Mouse (Mus musculus): ENCODE data around the gene Ncs1. TPM values are rescaled to one million over a fixed set of nuclear protein-coding genes. Genes with fewer than 3 reads are reported as not detected.

Gene Ncs1
- polyA plus RNA-seq, 1 experiment from 2014 or later, result 65.9 TPM

- H3K4me1 ChIP-seq (replicated peaks), result peaks cover 19% of the 10 kb centered on the region
- H3K4me3 ChIP-seq, result no peak overlapping the region
- H3K36me3 ChIP-seq, result peaks cover 23% of the 10 kb centered on the region
- WGBS, result 80% methylated on average over 6 of the region's 6 CpGs
- no peaks in the 10 kb centered on the region for H3K27me3 ChIP-seq (ENCODE audit: insufficient read depth, poor library complexity, severe bottlenecking)
- DNase-seq (ENCODE audit: low spot score), result no peak
- H3K27ac ChIP-seq, result no peak overlapping the region
- no peaks in the 10 kb centered on the region for H3K9me3 ChIP-seq
These were observed 50.8 kb downstream of the Ncs1 start for GRCm38 (mm10) chr2:31296395-31296794.

GRCm38 (mm10) chr2:31297602-31298268 is 52.1 kb downstream of the Ncs1 start:
- Histone ChIP-seq H3K27me3 (ENCODE audit: insufficient read depth, poor library complexity, severe bottlenecking) (no peaks in the 10 kb centered on the region), H3K9me3 (no peaks in the 10 kb centered on the region), H3K4me3 (peak overlapping the region; percentile 56), H3K27ac (peak overlapping the region; percentile 85), H3K36me3 (peaks cover 14% of the 10 kb centered on the region), H3K4me1 (replicated peaks) (peaks cover 19% of the 10 kb centered on the region)
- WGBS, result 2% methylated on average over 17 of the region's 17 CpGs
- peak; percentile 68 for DNase-seq (ENCODE audit: low spot score)

GRCm38 (mm10) chr2:31298814-31299213 is 53.2 kb downstream of the Ncs1 start:
- H3K27me3 ChIP-seq (ENCODE audit: insufficient read depth, poor library complexity, severe bottlenecking), result no peaks in the 10 kb centered on the region
- WGBS, result 53% methylated on average over 4 of the region's 4 CpGs
- peak overlapping the region; percentile 56 for H3K4me3 ChIP-seq
- no peak for DNase-seq (ENCODE audit: low spot score)
- peaks cover 4% of the 10 kb centered on the region; the same call in 1 of the 2 replicates for H3K36me3 ChIP-seq
- no peaks in the 10 kb centered on the region for H3K9me3 ChIP-seq
- peaks cover 19% of the 10 kb centered on the region for H3K4me1 ChIP-seq (replicated peaks)
- peak overlapping the region; percentile 85; the same call in 1 of the 2 replicates for H3K27ac ChIP-seq

GRCm38 (mm10) chr2:31299266-31299665 is 53.6 kb downstream of the Ncs1 start:
- DNase-seq (ENCODE audit: low spot score), result peak; percentile 40
- Histone ChIP-seq H3K36me3 (no peaks in the 10 kb centered on the region), H3K4me3 (no peak overlapping the region), H3K27ac (peak overlapping the region; percentile 8; the same call in 1 of the 2 replicates), H3K27me3 (ENCODE audit: insufficient read depth, poor library complexity, severe bottlenecking) (no peaks in the 10 kb centered on the region), H3K9me3 (no peaks in the 10 kb centered on the region), H3K4me1 (replicated peaks) (peaks cover 19% of the 10 kb centered on the region)
- 26% methylated on average over 4 of the region's 4 CpGs for WGBS

GRCm38 (mm10) chr2:31299996-31300395 is 54.4 kb downstream of the Ncs1 start:
- H3K4me1 ChIP-seq (replicated peaks), result peaks cover 20% of the 10 kb centered on the region
- no peak for DNase-seq (ENCODE audit: low spot score)
- 81% methylated on average over 10 of the region's 10 CpGs for WGBS
- H3K9me3 ChIP-seq, result no peaks in the 10 kb centered on the region
- H3K27me3 ChIP-seq (ENCODE audit: insufficient read depth, poor library complexity, severe bottlenecking), result no peaks in the 10 kb centered on the region
- no peak overlapping the region for H3K4me3 ChIP-seq
- no peak overlapping the region for H3K27ac ChIP-seq
- H3K36me3 ChIP-seq, result no peaks in the 10 kb centered on the region

- peaks cover 17% of the 10 kb centered on the region for H3K4me1 ChIP-seq (replicated peaks)
- H3K9me3 ChIP-seq, result peaks cover 2% of the 10 kb centered on the region; the same call in 1 of the 2 replicates
- H3K36me3 ChIP-seq, result no peaks in the 10 kb centered on the region
- no peak for DNase-seq (ENCODE audit: low spot score)
- no peak overlapping the region for H3K4me3 ChIP-seq
- H3K27ac ChIP-seq, result no peak overlapping the region
- 80% methylated on average over 9 of the region's 9 CpGs for WGBS
- no peaks in the 10 kb centered on the region for H3K27me3 ChIP-seq (ENCODE audit: insufficient read depth, poor library complexity, severe bottlenecking)
These were observed 57.6 kb downstream of the Ncs1 start for GRCm38 (mm10) chr2:31303177-31303576.

GRCm38 (mm10) chr2:31304191-31304590 is 58.6 kb downstream of the Ncs1 start:
- Histone ChIP-seq H3K4me1 (replicated peaks) (peaks cover 7% of the 10 kb centered on the region), H3K9me3 (peaks cover 2% of the 10 kb centered on the region; the same call in 1 of the 2 replicates), H3K27me3 (ENCODE audit: insufficient read depth, poor library complexity, severe bottlenecking) (peaks cover 2% of the 10 kb centered on the region; the same call in 1 of the 2 replicates), H3K4me3 (no peak overlapping the region), H3K36me3 (no peaks in the 10 kb centered on the region), H3K27ac (no peak overlapping the region)
- WGBS, result 84% methylated on average over 9 of the region's 9 CpGs
- DNase-seq (ENCODE audit: low spot score), result no peak

GRCm38 (mm10) chr2:31304801-31305665 is 59.4 kb downstream of the Ncs1 start:
- no peak for DNase-seq (ENCODE audit: low spot score)
- H3K4me1 ChIP-seq (replicated peaks), result peaks cover 5% of the 10 kb centered on the region; the same call in 1 of the 2 replicates
- H3K9me3 ChIP-seq, result peaks cover 2% of the 10 kb centered on the region; the same call in 1 of the 2 replicates
- H3K36me3 ChIP-seq, result no peaks in the 10 kb centered on the region
- no peak overlapping the region for H3K4me3 ChIP-seq
- WGBS, result 80% methylated on average over 22 of the region's 22 CpGs
- H3K27me3 ChIP-seq (ENCODE audit: insufficient read depth, poor library complexity, severe bottlenecking), result peaks cover 10% of the 10 kb centered on the region
- no peak overlapping the region for H3K27ac ChIP-seq

- 47% methylated on average over 4 of the region's 4 CpGs for WGBS
These were observed 60.1 kb downstream of the Ncs1 start for GRCm38 (mm10) chr2:31305684-31306083.

GRCm38 (mm10) chr2:31308257-31308656 is 62.6 kb downstream of the Ncs1 start:
- Histone ChIP-seq H3K4me3 (no peak overlapping the region), H3K27me3 (ENCODE audit: insufficient read depth, poor library complexity, severe bottlenecking) (peaks cover 37% of the 10 kb centered on the region), H3K9me3 (peaks cover 2% of the 10 kb centered on the region; the same call in 1 of the 2 replicates), H3K27ac (no peak overlapping the region), H3K36me3 (no peaks in the 10 kb centered on the region), H3K4me1 (replicated peaks) (peaks cover 5% of the 10 kb centered on the region; the same call in 1 of the 2 replicates)
- WGBS, result 64% methylated on average over 4 of the region's 4 CpGs
- DNase-seq (ENCODE audit: low spot score), result no peak

More at GRCm38 (mm10) chr2:31305684-31306083, 60.1 kb downstream of the Ncs1 start:
- Histone ChIP-seq H3K9me3 (peaks cover 2% of the 10 kb centered on the region; the same call in 1 of the 2 replicates), H3K4me1 (replicated peaks) (peaks cover 5% of the 10 kb centered on the region; the same call in 1 of the 2 replicates), H3K36me3 (no peaks in the 10 kb centered on the region), H3K4me3 (no peak overlapping the region), H3K27me3 (ENCODE audit: insufficient read depth, poor library complexity, severe bottlenecking) (peaks cover 14% of the 10 kb centered on the region), H3K27ac (no peak overlapping the region)
- peak; percentile 39 for DNase-seq (ENCODE audit: low spot score)

GRCm38 (mm10) chr2:31309549-31309948 is 63.9 kb downstream of the Ncs1 start:
- WGBS, result 71% methylated on average over 15 of the region's 15 CpGs
- H3K4me1 ChIP-seq (replicated peaks), result peaks cover 13% of the 10 kb centered on the region
- no peaks in the 10 kb centered on the region for H3K36me3 ChIP-seq
- no peak for DNase-seq (ENCODE audit: low spot score)
- H3K27ac ChIP-seq, result no peak overlapping the region
- H3K9me3 ChIP-seq, result peaks cover 2% of the 10 kb centered on the region; the same call in 1 of the 2 replicates
- no peak overlapping the region for H3K4me3 ChIP-seq
- peaks cover 50% of the 10 kb centered on the region for H3K27me3 ChIP-seq (ENCODE audit: insufficient read depth, poor library complexity, severe bottlenecking)

GRCm38 (mm10) chr2:31314007-31314465 is 68.4 kb downstream of the Ncs1 start, which contains the start of gene Hmcn2:
TSS of gene Hmcn2 (plus strand) at chr2:31314415.
- H3K4me3 ChIP-seq, result peak within 1 kb of the TSS; percentile 39
- 3% methylated on average over 33 of the region's 33 CpGs for WGBS
- H3K9me3 ChIP-seq, result no peaks in the 10 kb centered on the region
- no peaks in the 10 kb centered on the region for H3K36me3 ChIP-seq
- peaks cover 94% of the 10 kb centered on the region for H3K27me3 ChIP-seq (ENCODE audit: insufficient read depth, poor library complexity, severe bottlenecking)
- no peak for DNase-seq (ENCODE audit: low spot score)
- H3K4me1 ChIP-seq (replicated peaks), result peaks cover 19% of the 10 kb centered on the region
- H3K27ac ChIP-seq, result no peak within 1 kb of the TSS
